Mouse (Mus musculus) left cerebral cortex, postnatal 4 days (tissue): ENCODE measurements around the gene Sgip1. TPM values are rescaled to one million over a fixed set of nuclear protein-coding genes. Genes with fewer than 3 reads are reported as not detected.

Experiments used
- DNase-seq: peaks from one replicate; pipeline ENCODE4 v3.0.0-alpha.2; 2022
- intact Hi-C: fragments of 180-260 bp; cut with DNase I; formaldehyde crosslinking; loops from one replicate; pipeline ENCODE4 v1.15.1; 2025
- total RNA-seq, 2 experiments: library from RNA; stranded (reverse); gene quantifications; 2 replicates each; pipeline ENCODE4 v1.2.3; 2021

Gene Sgip1
- total RNA-seq, 2 experiments from 2014 or later = 205 to 209 TPM

DNA sequence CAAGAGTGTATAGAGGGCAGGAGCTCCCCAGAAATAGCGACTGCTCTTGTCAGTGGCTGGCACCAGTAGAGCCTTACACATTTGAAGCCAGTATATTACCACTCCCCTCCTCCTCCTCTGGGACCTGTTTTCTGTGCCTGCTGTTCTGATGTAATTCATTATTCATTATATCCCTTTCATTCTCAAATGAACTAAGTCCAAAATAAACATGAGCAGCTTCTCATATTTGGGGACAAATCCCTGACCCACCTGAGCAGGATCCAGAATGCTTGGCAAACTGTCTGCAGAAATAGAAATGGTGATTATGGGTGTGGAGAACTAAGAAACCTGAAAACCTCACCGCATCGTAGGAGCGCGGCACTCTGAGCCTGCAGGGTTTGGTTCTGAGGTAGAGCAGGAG is 228.5 kb downstream of the Sgip1 start:
- intact Hi-C loops = no loop called here
- no peak for DNase-seq

DNA sequence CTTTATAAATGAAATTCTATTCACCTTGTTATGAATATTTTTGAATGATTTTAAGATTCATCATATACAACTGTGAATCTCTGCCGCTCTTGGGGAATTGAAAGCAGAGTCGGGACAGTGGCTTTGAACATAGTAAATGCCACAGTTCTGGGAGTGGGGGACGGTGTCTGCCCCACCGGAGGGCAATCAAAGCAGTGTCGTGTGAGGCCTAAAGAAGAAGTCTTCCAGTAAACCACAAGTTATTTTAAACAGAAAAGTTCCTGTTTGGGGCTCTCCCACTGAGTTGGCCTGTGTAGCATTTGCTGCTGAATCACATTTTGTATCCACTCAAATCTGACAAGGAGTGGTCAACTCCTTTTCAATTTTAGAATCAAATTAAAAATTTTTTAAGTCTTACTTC is 230.1 kb downstream of the Sgip1 start:
- no peak for DNase-seq

DNA sequence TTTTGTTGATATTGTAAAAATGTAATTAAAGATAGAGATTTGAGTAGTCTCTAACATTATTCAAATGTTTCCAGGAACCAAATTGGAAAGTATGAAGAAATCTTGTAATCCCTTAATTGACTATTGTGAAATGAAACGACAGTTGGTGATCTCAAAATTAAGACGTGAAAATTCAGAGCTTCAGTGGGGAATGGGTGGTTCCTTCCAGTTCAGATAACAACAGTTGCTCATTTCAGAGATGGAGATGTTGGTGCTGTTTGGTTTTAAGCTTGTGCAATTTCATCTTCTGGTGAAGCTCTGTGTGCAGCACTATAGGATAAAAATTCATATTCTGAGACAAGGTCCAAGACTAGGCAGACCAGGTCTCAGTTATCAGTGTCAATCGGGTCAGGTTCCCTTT is 231.0 kb downstream of the Sgip1 start:
- intact Hi-C loops = no loop called here
- no peak for DNase-seq

More for the DNA sequence above, 230.1 kb downstream of the Sgip1 start:
- intact Hi-C loops = no loop called here

DNA sequence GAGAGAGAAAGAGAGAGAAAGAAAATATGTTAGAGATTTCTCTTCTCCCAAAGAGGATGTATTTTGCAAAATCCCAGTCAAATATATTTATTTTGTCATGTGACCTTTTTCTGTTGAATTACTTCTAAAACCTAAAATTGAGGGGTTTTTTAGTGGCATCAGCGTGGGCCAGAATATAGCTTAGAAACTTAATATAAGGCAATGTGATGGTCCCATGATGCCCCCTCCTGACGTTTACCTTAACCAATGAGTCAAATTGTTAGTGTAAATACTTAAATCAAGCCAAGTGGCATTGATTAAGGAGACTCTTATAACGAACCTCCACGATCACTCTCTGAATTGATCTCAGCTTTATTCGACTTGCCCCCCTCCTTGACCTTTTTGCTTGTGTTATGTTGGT is 233.1 kb downstream of the Sgip1 start:
- intact Hi-C loops = no loop called here
- DNase-seq = no peak

DNA sequence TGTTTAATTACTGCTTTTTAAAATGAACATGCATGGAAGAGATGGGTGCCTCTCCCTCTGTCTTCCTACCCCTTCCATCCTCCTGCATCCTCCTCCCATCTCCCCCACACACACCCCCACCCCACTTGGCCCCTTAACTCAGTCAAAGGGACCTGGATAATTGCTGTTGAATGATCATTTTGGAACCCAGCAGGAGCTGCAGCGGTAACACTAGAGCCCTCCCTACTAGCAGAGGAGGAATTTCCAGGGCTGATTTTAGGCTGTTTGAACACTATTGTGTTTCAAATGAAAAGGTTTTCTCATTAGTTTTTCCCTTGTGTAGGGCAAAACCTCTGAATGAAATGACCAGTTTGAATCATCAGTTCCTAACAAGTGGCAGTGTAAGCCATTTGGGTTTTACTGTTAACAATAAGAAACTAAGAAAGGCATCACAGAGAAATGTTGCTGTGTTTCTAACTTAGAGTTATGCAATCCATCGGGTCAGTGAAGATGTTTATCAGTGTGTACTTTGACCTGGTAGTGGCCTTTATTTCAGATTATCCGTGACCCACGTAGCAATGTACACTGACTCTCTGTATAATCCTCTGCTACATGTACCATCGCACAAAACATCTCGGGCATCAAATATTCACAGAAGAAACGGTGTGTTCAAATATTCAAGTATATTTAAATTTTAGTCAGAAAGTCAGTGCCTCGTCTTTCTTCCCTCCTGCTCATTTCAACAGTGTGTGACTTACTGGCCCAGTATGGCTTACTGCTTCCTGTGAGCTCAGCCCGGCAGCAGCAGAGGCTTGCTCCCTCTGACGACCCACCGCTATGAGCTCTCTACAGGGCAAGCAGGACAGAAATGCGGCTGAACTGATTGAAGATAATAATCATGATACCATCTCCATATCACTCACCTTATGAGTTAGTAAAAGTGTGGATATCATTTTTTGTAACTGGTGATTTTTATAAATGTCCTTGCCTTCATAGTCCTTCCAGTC is 235.5 kb downstream of the Sgip1 start:
- DNase-seq = no peak
- intact Hi-C loops = no loop called here

DNA sequence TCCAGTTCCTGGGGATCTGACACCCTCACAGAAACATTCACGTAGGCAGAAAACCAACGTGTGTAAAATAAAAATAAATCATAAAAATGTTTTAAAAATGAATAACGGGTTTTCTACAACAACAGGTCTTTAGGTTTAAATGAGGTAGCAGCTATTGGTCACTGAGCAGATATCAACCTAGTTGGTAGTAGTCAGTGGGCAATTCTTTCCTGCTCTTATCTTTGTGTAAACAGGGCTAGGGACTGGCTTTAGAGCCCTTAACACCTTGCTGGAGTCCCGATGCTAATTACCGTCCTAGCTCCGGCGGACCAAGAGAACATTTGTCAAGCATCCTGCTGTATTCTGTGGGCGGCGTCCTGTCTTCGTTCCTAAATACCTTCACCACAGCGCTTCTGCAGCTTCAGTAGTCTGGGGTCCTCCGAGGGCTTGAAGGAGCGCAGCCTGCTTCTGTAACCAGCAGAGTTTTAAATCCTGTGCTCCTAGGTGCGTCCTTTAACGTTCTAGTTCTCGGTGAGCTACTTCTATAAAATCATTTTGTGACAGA is 236.8 kb downstream of the Sgip1 start:
- no peak for DNase-seq
- intact Hi-C loops = no loop called here

DNA sequence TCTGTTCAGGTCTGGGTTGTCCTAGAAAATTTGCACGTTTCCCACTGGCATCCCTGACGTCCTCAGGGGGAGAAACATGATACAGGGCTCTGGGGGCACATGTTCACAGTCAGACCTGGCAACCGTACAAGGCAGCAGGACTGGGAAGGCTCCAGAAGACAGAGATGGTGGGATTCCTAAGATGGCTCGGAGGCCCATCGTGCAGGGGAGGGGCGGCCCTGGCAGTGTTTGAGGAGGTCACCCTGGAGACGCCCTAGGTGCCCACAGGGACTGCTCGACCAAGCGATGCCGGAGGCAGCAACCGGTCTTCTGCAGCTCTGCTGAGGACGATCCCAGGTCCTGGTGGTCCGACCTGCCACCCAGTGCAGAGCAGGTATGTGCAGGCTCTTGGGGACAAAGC is 237.3 kb downstream of the Sgip1 start, which contains the start of gene Tctex1d1:
Gene Tctex1d1 (plus strand): TSS at position 167 of the 400 bp plus-strand sequence.
- DNase-seq = peak; percentile 46

DNA sequence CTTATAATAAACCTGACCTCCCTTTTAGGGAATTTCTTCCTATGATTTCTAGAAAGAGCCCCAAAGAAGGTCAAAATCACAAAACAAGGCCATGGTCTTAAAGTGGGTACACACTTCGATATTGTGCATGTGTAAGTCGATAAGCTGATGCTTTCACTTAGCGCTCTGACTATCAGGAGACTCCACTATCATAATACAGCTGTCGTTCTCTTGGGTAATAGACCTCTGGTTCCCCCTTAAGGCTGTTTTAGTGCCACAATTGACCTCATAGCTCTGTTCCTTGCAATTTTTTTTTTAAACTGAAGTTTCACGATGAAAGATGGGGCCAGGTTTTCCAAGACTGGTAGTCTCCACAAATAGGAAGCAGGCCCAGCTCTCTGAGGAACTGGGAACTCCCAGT is 238.3 kb downstream of the Sgip1 start:
- no peak for DNase-seq
- intact Hi-C loops = no loop called here

More for the DNA sequence above, 237.3 kb downstream of the Sgip1 start, which contains the start of gene Tctex1d1:
- intact Hi-C loops = no loop called here

DNA sequence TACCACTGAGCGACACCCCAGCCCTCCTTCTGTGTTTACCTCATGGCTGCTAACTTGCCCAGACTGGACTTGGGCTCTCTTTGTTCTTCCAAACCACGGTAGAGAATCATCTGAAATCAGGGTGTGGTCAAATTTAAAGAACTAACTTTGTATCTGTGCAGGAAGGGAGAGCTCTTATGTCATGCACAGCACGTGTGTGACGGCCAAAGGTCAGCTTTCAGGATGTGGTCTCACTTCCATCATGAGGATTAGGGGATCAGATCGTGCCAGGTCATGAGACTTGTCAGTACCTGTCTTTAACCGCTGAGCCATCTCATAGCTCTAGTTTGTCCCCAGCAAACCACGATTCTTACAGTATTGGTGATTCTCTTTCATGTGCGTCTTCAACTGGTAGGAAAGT is 240.6 kb downstream of the Sgip1 start:
- no peak for DNase-seq
- intact Hi-C loops = loop anchor here (10.0 kb wide), 1 partner anchor 133 kb away; the partner anchor contains the start of genes Mier1 and Wdr78

DNA sequence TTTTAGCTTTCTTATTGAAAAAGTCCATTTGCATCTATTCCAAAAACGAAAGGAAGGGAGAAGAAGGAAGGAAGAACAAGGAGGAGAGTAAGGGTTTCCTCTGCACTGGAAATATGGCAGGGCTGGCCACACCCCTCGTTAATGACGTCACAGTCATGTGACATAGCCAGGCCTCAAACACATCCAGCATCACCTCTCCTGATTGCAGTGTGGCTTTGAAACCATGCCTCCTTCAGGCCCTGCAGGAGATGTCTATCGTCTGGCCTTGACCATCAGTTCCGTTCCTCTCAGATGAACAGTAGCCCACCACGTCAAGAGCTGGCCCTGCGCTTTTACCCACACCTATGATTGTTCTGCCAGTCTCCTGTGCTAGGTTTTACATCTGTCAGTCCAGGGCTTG is 245.1 kb downstream of the Sgip1 start:
- no peak for DNase-seq
- intact Hi-C loops = loop anchor here (5.0 to 10.0 kb wide), 3 partner anchors 129 to 361 kb away; partner anchors contain the start of genes Mier1 and Wdr78

DNA sequence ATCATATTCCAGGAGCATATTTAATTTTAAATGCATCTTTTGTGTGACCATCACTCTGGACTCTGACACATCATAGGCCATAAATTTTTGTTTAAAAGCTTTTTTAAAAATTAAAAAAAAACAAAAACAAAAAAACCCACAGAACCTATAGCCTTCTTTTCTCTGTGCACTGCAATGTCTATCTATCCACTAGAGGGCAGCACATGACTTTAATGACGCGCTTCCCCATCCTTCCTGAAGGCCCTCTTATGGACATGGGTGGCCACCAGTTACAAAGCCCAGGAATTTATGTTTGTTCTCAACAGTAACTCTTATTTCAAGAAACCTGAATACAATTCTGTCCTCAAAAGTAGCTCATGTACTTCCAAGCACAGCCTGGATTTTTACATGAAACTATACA is 245.8 kb downstream of the Sgip1 start:
- intact Hi-C loops = loop anchor here (5.0 to 10.0 kb wide), 3 partner anchors 128 to 360 kb away; partner anchors contain the start of genes Mier1 and Wdr78

DNA sequence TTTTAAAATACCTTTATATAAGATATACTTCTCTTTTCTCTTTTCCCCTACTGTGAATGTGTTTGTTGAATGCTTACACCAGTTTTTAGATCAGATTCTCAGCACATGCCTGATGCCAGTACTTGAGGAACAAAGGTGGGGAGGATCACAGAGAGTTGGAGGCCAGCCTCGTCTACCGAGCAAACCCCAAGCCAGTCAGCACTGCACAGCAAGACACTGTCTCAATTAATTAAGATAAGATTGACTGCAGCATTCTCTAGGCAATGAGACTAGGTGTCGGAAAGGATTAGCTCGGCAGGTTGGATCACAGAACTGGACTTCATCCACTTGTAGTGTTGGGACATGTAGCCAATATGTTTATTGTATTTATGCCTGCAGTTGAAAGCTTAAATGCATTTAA is 246.2 kb downstream of the Sgip1 start:
- intact Hi-C loops = loop anchor here (5.0 to 10.0 kb wide), 3 partner anchors 127 to 360 kb away; partner anchors contain the start of genes Mier1 and Wdr78
- no peak for DNase-seq

More for the DNA sequence above, 245.8 kb downstream of the Sgip1 start:
- DNase-seq = peak; percentile 39

DNA sequence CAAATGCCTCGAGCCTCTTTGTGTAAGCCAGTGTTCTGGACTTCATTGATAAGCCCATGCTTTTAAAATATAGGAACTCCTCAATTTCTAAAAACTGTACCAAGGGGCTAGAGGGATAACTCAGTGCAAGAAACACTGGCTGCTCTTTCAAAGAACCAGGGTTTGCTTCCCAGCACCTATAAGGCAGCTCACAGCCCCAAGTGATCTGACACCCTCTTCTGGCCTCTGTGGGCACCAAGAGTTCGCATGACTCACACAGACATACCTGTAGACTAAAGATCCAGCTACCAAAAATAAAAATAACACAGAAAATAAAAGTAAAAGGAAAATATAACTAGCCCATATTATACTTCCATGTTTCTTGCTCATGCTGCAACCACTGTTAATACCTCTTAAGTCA is 246.7 kb downstream of the Sgip1 start:
- intact Hi-C loops = loop anchor here (5.0 to 10.0 kb wide), 3 partner anchors 127 to 360 kb away; partner anchors contain the start of genes Mier1 and Wdr78
- no peak for DNase-seq

DNA sequence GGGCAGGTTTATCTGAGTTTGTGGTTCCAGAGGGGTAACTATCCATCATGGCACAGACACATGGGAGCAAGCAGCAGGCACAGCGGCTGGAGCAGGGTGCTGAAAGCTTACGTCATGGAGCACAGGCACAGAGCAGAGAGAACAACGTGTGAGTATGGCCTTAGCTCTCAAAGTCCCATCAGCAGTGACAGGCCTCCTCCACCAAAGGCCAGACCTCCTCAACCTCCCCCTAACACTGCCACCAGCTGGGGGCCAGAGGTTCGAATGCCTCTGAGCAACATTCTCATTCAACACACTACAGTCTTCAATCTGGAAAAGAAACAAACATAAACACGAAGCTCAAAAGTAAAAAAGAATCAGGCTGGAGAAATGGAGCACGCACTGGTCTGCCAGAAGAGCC is 247.4 kb downstream of the Sgip1 start:
- intact Hi-C loops = loop anchor here (5.0 to 10.0 kb wide), 3 partner anchors 126 to 359 kb away; partner anchors contain the start of genes Mier1 and Wdr78
- DNase-seq = no peak

DNA sequence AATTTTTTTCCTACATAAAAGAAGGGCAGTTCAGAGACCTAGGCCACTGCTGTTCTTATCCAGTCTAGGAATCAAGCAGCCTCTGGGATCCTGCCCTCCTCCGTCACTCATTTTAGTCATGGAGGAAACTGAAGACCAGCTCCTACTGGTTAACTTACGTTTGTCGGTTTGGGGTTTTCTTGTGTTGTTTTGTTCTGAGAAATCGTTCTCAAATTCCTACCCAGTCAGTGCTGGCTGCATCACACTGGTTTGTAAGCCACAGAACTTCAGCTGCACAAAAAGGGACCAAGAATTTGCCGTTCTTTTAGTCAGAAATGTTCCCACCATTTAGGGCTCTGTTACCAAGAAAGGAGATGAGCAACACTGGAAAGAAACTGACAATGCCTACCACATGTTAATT is 248.3 kb downstream of the Sgip1 start:
- intact Hi-C loops = loop anchor here (5.0 to 10.0 kb wide), 3 partner anchors 125 to 358 kb away; partner anchors contain the start of genes Mier1 and Wdr78
- DNase-seq = no peak

DNA sequence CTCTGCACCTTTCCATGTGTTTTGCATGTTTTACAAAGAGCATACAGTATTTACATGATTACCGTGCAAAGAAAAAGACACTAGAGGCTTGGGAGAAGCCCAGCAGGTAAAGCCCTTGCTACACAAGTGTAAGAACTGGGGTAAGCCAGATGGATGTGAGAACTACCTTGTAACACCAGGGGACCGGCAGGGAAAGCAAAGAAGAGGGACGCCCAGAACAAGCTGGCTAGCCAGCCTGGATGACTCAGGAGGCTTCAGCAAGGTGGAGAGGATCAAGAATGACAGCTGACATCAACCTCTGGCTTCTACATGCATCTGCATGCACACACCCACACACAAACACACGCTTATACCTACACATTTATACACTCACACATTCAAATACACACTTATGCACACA is 248.9 kb downstream of the Sgip1 start:
- DNase-seq = no peak
- intact Hi-C loops = no loop called here

DNA sequence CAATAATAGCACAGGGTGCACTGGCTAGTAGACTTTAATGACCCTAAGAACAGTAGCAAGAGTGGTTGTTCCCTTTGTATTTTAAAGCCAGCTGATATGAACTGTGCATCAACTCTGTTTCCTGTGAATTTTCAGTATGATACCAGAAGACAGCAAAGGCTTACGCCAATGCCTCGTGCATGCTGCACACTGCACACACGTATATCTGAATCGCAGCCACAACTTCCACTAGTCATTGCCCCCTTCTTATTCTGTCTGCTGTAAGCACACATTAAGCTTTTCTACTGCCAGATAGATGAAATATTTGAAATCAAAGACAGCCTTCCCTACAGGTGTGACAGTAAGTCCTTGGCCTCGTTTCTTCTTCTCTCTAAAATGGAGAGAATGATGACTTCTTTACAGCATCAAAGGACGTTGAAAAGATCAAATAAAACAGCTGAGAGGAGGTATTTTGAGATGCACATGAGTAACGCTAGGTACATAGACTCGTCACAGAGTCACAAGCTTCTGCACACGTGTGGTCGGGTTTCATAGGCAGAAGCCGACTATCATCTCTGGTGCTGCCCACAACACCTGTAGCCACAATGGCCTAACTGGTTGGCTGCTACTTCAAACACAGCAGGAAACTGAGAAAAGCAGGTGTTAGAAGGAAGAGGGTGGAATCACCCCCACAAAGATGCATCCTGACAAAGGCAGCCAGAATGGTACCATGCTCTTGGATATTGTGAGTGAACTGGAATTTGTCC is 249.7 kb downstream of the Sgip1 start:
- intact Hi-C loops = no loop called here
- no peak for DNase-seq

DNA sequence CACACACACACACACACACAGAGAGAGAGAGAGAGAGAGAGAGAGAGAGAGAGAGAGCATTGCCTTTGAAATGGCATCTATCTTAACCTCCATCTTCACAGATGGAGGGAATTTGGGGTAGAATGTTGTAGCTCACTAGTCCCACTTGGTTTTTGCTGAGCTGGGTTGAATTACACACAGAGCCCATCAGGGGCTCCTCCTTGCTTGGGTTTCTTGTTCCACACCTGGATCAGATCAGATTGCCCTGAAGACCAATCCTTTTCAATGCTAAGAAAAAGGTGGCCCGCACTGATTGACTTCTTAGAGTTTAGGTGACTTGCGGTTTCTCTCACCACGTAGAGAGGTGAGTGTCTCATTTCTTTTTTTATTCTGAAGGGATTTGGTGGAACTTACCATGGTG is 250.6 kb downstream of the Sgip1 start:
- DNase-seq = no peak
- intact Hi-C loops = no loop called here

DNA sequence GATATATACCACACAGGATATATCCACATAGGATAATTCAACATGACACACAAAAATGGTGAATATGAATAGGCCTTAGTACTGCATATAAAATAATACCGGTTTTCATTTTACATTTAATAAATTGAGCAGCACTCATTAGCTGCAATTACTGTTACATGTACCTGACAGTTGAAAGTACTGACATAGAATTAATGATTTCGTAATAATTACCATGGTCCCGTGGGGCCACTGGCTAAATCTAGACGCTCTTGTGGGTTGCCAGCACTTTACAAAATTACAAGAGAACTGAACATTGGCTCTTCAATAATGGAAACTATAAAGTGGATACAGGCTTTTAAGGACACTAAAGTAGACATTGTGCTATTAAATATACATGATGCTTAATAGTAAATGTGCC is 263.6 kb downstream of the Sgip1 start:
- intact Hi-C loops = no loop called here
- no peak for DNase-seq

DNA sequence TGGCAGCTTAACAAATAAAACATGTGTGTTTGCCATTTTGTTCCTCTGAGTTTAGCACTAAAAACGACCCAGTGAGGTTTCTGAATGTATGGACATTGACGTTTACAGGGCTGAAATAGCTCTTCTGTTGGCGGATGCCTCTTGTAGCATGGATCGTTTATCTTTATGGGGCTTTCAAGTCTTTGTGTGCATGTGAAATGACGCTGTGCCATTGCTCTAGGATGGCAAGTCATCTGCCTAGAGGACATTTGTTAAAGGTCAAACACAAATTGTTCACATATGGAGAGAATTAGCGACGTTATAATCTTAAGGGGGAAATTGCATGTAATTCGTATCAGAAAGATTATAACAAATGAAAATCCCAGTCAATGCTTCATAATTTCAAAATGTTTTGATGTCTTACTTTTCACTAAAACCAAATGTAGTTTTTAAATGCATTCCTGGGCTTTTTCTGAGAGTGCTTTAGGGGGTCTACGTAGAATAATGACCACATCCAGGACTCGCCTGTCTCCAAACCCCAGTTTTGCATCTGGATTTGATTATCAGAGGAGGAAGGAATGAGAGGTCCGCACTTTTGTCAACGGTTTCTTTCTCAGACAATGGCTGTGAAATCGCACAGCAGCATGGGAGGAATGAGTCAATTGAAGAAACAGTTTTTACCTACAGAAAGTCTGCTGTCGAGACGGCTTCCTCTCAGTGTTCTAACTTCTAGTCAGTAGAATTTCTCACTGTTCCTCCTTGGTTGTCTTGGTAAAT is 264.3 kb downstream of the Sgip1 start:
- intact Hi-C loops = no loop called here
- DNase-seq = no peak
